Mouse (Mus musculus): ENCODE data around the gene Cdkn2d.
"Not testable (repeated sequence)": the region's sequence is repeated elsewhere in the genome, so short reads cannot be mapped to it uniquely, and the experiment has no call there.

Cdkn2d gene

GRCm38 (mm10) chr9:21291022-21291787 is at the start of gene Cdkn2d:
Gene Cdkn2d, minus strand, starts transcription at chr9:21291407.
- peak; percentile 100 for DNase-seq

- peak in 1 of 2 experiments; percentile 3 for DNase-seq
Measured at GRCm38 (mm10) chr9:21340411-21340810, 49.2 kb upstream of the Cdkn2d start.

- peak; percentile 63 to 87 for DNase-seq
Measured at GRCm38 (mm10) chr9:21337652-21338051, 46.4 kb upstream of the Cdkn2d start.

- DNase-seq = no peak
Measured at GRCm38 (mm10) chr9:21336491-21336890, 45.3 kb upstream of the Cdkn2d start.

- DNase-seq = no peak
Measured at GRCm38 (mm10) chr9:21335391-21335790, 44.2 kb upstream of the Cdkn2d start.

GRCm38 (mm10) chr9:21334747-21335146 is 43.5 kb upstream of the Cdkn2d start:
- no peak for DNase-seq

- no peak for DNase-seq
Measured at GRCm38 (mm10) chr9:21333523-21333922, 42.3 kb upstream of the Cdkn2d start.

- DNase-seq = no peak
Measured at GRCm38 (mm10) chr9:21332161-21333061, 41.2 kb upstream of the Cdkn2d start.

GRCm38 (mm10) chr9:21331365-21332140 is 40.3 kb upstream of the Cdkn2d start:
- no peak for DNase-seq

- DNase-seq = no peak
Measured at GRCm38 (mm10) chr9:21329699-21330289, 38.6 kb upstream of the Cdkn2d start.

GRCm38 (mm10) chr9:21329041-21329440 is 37.8 kb upstream of the Cdkn2d start:
- no peak for DNase-seq

GRCm38 (mm10) chr9:21328041-21328440 is 36.8 kb upstream of the Cdkn2d start:
- DNase-seq = no peak

- no peak for DNase-seq
Measured at GRCm38 (mm10) chr9:21327569-21327968, 36.4 kb upstream of the Cdkn2d start.

GRCm38 (mm10) chr9:21324269-21324668 is 33.1 kb upstream of the Cdkn2d start:
- DNase-seq = peak; percentile 38 to 72

GRCm38 (mm10) chr9:21322917-21323297 is 31.7 kb upstream of the Cdkn2d start:
- not testable (repeated sequence) for DNase-seq

- no peak for DNase-seq
Measured at GRCm38 (mm10) chr9:21322211-21322916, 31.2 kb upstream of the Cdkn2d start.

- peak; percentile 49 to 59 for DNase-seq
Measured at GRCm38 (mm10) chr9:21321513-21321835, 30.3 kb upstream of the Cdkn2d start.

- DNase-seq = peak; percentile 84 to 87
Measured at GRCm38 (mm10) chr9:21320619-21321512, 29.7 kb upstream of the Cdkn2d start, which contains the start of gene Slc44a2. Gene Slc44a2, plus strand, starts transcription at chr9:21320698.

GRCm38 (mm10) chr9:21320280-21320618 is 29.0 kb upstream of the Cdkn2d start:
- no peak for DNase-seq

- DNase-seq = no peak
Measured at GRCm38 (mm10) chr9:21319503-21319902, 28.3 kb upstream of the Cdkn2d start.

- no peak for DNase-seq
Measured at GRCm38 (mm10) chr9:21318792-21319191, 27.6 kb upstream of the Cdkn2d start.
